Mouse (Mus musculus) embryonic fibroblast, embryonic 13.5 days (primary cell): ENCODE results near the gene Hs6st2.

Source experiments
- CTCF ChIP-seq: IDR thresholded peaks from 2 replicates; pipeline ENCODE4 v1.5.1; 2011; ENCODE audit warnings: mild to moderate bottlenecking, control low read depth, low read length, moderate library complexity, borderline replicate concordance; ENCODE audit not compliant: insufficient read depth
- POLR2A ChIP-seq: IDR thresholded peaks from 2 replicates; pipeline ENCODE4 v1.6.1; 2011; ENCODE audit warnings: low read depth, mild to moderate bottlenecking, control low read depth, low read length, moderate library complexity

GRCm38 (mm10) chrX:51581704-51582103, 100.0 kb downstream of the Hs6st2 start:
- TF ChIP-seq POLR2A (no peak), CTCF (no peak)
